Mouse (Mus musculus) heart, embryonic 11.5 days (tissue): ENCODE measurements around the gene Cacna1d. TPM values are rescaled to one million over a fixed set of nuclear protein-coding genes. Genes with fewer than 3 reads are reported as not detected.

ENCODE experiments used
- ATAC-seq: fragments of 200-750 bp; cut with Nextera tagmentation; replicated peaks from 2 replicates; pipeline ENCODE4 v1.8.0; 2017; ENCODE audit warnings: moderate library complexity; ENCODE audit not compliant: insufficient number of reproducible peaks, low FRiP score, low TSS enrichment
- H3K27ac ChIP-seq: fragments of 300-500 bp; sonication (generic); 2 replicates; pipeline ENCODE4 v1.5.1; 2014; ENCODE audit warnings: mild to moderate bottlenecking, low read depth, low read length
- H3K27me3 ChIP-seq: fragments of 300-500 bp; sonication (generic); 2 replicates; pipeline ENCODE4 v1.6.1; 2014; ENCODE audit warnings: mild to moderate bottlenecking, low read length, mixed read lengths; ENCODE audit not compliant: control insufficient read depth, insufficient read depth
- H3K36me3 ChIP-seq: fragments of 300-500 bp; sonication (generic); 2 replicates; pipeline ENCODE4 v1.6.1; 2014; ENCODE audit warnings: mild to moderate bottlenecking, low read length, moderate library complexity, mixed read lengths; ENCODE audit not compliant: control insufficient read depth, insufficient read depth
- H3K4me1 ChIP-seq: fragments of 300-500 bp; sonication (generic); 2 replicates; pipeline ENCODE4 v1.6.1; 2014; ENCODE audit warnings: low read length; ENCODE audit not compliant: control insufficient read depth, insufficient read depth
- H3K4me2 ChIP-seq: fragments of 300-500 bp; sonication (generic); 2 replicates; pipeline ENCODE4 v1.6.1; 2014; ENCODE audit warnings: mild to moderate bottlenecking, moderate library complexity
- H3K4me3 ChIP-seq: fragments of 300-500 bp; sonication (generic); 2 replicates; pipeline ENCODE4 v1.5.1; 2014; ENCODE audit warnings: low read depth, low read length
- H3K9ac ChIP-seq: fragments of 300-500 bp; sonication (generic); 2 replicates; pipeline ENCODE4 v1.6.1; 2014; ENCODE audit warnings: mild to moderate bottlenecking, low read depth, low read length, moderate library complexity
- H3K9me3 ChIP-seq: fragments of 300-500 bp; sonication (generic); replicated peaks from 2 replicates; pipeline ENCODE4 v1.6.1; 2016; ENCODE audit warnings: low read length; ENCODE audit not compliant: control insufficient read depth
- WGBS: fragments of 180-500 bp; shearing (Covaris S2); extraction: QIAGEN DNeasy Blood & Tissue Kit; methylation state at CpG from one replicate; pipeline ENCODE4 v1.1.7; 2014; ENCODE audit not compliant: insufficient replicate concordance; 5-methylcytosine and 5-hydroxymethylcytosine counted together
- polyA plus RNA-seq: library from polyadenylated mRNA; unstranded; fragments of >200 nt; fragmentation: Nextera tagmentation; extraction: Ambion mirVana; gene quantifications from 2 replicates; pipeline ENCODE4 v1.2.1, GENCODE M21; 2014

Cacna1d gene
- polyA plus RNA-seq, 1 experiment from 2014 or later, result 17.5 TPM

DNA sequence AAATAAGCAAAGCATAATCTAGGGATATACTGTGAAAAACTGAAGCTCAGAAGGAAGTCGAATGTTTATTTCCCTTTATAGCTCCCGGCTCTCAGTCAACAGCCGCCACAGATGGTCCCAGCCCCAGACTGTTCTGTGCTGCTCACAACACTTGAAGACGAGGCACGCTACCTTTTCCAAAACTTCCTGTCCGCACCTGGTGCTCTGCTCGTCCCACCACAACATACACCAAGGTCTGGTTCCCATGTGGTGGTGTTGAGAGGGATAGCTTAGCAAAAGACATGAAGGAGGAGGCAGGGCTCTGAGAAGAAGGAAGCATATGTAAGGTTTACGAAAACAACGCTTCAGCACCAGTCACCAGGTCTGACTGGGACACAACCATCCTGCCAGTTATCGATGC, 207.2 kb downstream of the Cacna1d start:
- Histone ChIP-seq H3K9ac (no peak overlapping the region), H3K4me1 (0 out of 2 replicates have a peak, but pooled peaks cover 3% of the 10 kb centered on the region), H3K36me3 (no peaks in the 10 kb centered on the region), H3K27ac (no peak overlapping the region), H3K27me3 (no peaks in the 10 kb centered on the region), H3K9me3 (no peaks in the 10 kb centered on the region), H3K4me3 (no peak overlapping the region), H3K4me2 (no peak overlapping the region)
- ATAC-seq, result no peak
- 59% methylated on average over 10 of the region's 10 CpGs for WGBS

DNA sequence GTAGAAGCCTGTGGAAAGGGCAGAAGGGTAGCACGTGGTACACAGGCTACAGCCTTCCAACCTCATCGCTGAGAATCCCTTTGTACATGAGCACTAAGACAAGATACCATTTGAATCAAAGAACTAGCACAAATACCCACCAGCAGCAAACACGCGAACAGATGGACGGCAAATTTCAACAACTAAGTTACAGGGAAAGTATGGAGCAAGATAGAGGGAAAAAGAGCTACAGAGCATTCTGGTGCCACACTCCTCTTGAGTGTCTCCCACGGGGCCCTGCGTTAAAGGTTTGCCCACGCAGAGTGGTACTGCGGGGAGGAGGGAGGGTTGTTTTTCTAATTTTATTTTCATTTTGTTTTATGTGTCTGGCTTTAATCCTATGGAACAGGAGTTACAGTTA, 215.7 kb downstream of the Cacna1d start:
- Histone ChIP-seq H3K36me3 (no peaks in the 10 kb centered on the region), H3K4me2 (no peak overlapping the region), H3K27me3 (no peaks in the 10 kb centered on the region), H3K9me3 (no peaks in the 10 kb centered on the region), H3K4me1 (no peaks in the 10 kb centered on the region), H3K4me3 (no peak overlapping the region), H3K9ac (no peak overlapping the region), H3K27ac (no peak overlapping the region)
- ATAC-seq, result no peak
- 86% methylated on average over 9 of the region's 9 CpGs for WGBS

DNA sequence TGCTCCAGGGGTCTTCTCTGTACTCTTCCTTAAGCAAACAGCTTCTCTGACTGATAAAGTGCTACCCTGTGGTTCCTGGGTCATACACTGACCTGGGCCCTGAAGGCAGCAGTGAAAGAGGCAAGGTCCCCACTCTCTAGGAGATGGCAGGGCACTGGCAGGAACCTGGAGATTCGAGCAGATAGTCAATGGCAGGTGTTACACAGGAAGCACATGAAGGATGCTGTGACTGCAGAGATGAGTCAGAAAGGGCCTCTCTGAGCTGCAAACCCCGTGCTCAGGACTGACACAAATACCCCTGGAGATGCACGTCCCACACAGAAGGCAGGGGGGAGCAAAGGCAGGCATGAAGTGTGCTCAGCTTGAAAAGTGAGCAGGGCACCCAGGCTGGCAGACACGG, 218.3 kb downstream of the Cacna1d start:
- no peak for ATAC-seq

DNA sequence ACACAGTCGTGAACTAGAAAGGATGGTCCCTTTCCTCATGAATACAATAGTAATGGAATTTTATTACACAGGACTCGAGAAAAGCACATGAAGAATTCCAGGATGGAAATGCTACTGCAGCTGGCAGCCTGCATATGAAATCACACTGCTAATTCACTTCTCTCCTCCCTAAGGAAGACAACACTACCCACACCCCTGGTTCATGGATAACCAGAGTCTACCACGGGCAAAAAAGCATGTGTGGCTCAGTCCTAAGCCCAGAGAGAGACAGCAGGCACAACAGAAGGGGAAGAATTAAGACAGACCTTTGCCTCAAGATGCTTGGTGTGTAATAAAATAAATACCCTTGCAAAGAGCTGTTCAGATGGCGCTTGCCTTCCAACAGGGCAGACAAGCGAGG, 218.7 kb downstream of the Cacna1d start:
- Histone ChIP-seq H3K4me2 (no peak overlapping the region), H3K36me3 (no peaks in the 10 kb centered on the region), H3K4me1 (no peaks in the 10 kb centered on the region), H3K9me3 (no peaks in the 10 kb centered on the region), H3K4me3 (no peak overlapping the region), H3K27ac (no peak overlapping the region), H3K9ac (no peak overlapping the region), H3K27me3 (no peaks in the 10 kb centered on the region)
- no peak for ATAC-seq
- 77% methylated on average over 5 of the region's 5 CpGs for WGBS

More for the DNA sequence above, 218.3 kb downstream of the Cacna1d start:
- Histone ChIP-seq H3K27ac (no peak overlapping the region), H3K9me3 (no peaks in the 10 kb centered on the region), H3K4me3 (no peak overlapping the region), H3K9ac (no peak overlapping the region), H3K4me2 (no peak overlapping the region), H3K4me1 (no peaks in the 10 kb centered on the region), H3K27me3 (no peaks in the 10 kb centered on the region), H3K36me3 (no peaks in the 10 kb centered on the region)
- 75% methylated on average over 4 of the region's 4 CpGs for WGBS

DNA sequence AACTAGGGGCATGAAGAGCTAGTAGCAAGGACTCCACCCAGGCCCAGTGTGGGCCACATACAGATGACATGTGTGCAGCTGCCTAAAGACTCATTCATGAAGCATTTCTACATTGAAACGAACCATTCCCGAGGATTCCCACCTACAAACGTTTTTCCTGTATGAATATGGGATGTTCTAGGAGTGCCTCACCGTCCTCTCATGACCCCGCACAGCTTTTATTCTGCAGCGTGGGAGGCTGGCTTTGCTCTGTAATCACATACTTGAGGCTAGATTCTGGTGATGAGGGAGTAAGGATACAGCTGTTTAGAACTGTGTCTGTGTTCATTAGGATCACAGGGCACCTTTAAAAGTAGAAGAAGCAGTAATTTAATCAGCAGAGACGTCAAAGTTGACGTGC, 219.4 kb downstream of the Cacna1d start:
- Histone ChIP-seq H3K9ac (no peak overlapping the region), H3K4me2 (no peak overlapping the region), H3K27ac (no peak overlapping the region), H3K9me3 (no peaks in the 10 kb centered on the region), H3K27me3 (no peaks in the 10 kb centered on the region), H3K4me1 (no peaks in the 10 kb centered on the region), H3K36me3 (no peaks in the 10 kb centered on the region), H3K4me3 (no peak overlapping the region)
- ATAC-seq, result no peak
- WGBS, result 72% methylated on average over 8 of the region's 8 CpGs

DNA sequence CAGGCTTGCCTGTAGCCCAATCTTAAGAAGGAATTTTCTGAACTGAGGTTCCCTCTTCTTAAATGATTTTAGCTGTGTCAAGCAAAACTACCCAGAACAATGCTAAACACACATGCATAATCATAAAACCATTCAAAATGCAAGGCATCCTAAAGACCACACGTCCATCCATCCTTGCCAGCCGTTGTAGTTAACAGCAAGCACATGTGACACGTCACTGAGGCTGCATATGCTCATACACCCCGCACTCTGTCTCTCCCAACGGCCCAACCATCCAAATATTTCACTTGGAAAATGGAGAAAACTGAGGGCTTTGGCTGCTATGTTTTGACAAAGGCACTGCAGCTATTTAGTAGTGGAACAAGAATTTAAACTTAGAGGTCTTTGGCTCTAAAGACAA, 220.9 kb downstream of the Cacna1d start:
- Histone ChIP-seq H3K36me3 (no peaks in the 10 kb centered on the region), H3K4me2 (no peak overlapping the region), H3K9me3 (no peaks in the 10 kb centered on the region), H3K9ac (no peak overlapping the region), H3K4me3 (no peak overlapping the region), H3K4me1 (no peaks in the 10 kb centered on the region), H3K27me3 (no peaks in the 10 kb centered on the region), H3K27ac (no peak overlapping the region)
- no peak for ATAC-seq
- 81% methylated on average over 5 of the region's 5 CpGs for WGBS

DNA sequence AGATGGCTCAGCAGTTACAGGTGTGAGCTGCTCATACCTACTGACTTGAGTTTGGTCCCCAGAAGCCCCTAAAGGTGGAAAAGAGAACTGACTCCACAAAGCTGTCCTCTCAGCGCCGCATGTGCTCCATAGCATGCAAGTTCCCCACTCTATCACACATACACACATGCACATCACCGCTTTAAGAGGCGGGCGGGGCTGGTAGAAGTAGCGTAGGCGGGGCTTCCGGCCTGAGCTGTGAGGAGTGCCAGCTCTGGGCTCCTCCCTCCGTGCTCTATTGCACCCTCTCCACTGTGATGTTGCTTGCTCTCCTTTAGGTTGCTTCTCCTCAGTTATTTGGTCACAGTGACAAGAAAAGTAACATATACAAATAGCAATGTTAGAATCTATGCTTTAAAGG, 225.5 kb downstream of the Cacna1d start:
- H3K27ac ChIP-seq, result no peak overlapping the region
- no peak overlapping the region for H3K4me3 ChIP-seq
- 69% methylated on average over 9 of the region's 9 CpGs for WGBS
- peaks cover 6% of the 10 kb centered on the region for H3K4me1 ChIP-seq
- no peak overlapping the region for H3K9ac ChIP-seq
- ATAC-seq, result no peak
- H3K27me3 ChIP-seq, result no peaks in the 10 kb centered on the region
- H3K9me3 ChIP-seq, result no peaks in the 10 kb centered on the region
- no peaks in the 10 kb centered on the region for H3K36me3 ChIP-seq
- no peak overlapping the region for H3K4me2 ChIP-seq

DNA sequence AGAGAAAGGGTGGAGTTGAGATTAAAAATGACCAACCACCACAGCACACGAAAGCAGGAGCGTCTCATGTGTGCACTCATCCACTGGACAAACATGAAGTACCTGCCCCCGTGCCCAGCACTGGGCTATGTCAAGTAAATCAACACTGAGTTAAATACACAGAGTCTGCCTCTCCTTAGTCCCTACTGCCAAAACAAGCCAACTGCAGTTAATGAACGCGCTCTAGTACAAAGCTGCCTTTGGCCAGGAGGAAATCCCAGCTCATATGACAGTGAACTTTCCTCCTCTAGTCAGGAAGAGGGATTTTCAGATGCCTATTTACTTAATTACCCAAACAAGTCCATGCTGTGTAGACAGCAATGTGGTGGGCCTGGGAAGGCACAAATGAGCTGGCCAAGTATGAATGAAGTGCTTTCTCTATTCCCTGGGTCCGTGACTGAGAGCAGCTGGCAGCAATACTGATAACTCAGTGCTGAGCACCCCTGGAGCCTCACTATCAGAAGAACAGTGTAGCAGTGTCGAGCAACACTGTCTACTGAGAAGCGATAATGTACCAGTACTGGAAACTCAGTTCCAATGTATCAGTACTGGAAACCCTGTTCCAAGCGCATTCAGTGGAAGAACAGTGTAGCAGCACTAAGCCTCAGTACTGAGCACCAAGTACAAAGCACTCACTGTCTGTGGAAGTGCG, 229.5 kb downstream of the Cacna1d start:
- Histone ChIP-seq H3K27me3 (no peaks in the 10 kb centered on the region), H3K9me3 (no peaks in the 10 kb centered on the region), H3K9ac (no peak overlapping the region), H3K4me2 (no peak overlapping the region), H3K36me3 (no peaks in the 10 kb centered on the region), H3K4me1 (peaks cover 22% of the 10 kb centered on the region), H3K27ac (no peak overlapping the region), H3K4me3 (no peak overlapping the region)
- ATAC-seq, result no peak
- WGBS, result 60% methylated on average over 10 of the region's 10 CpGs

DNA sequence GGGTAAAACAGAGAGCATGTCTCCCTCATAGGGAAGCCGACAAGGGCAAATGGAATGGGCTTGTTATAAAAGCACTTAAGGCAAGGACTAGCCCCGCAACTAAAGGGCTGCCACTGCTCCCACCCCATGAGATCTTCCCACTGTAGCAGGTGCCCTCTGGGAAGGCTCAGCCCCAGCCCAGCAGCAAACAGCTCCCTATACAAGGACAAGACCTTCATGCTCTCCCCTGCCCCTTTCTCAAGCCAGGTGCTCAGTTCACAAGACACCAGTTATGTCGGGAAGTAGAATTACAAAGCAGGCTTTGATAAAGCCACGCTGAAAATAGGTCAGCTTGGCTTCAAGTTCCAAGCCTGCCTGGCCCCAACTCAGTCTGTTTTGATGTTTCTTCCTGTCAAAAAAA, 233.6 kb downstream of the Cacna1d start:
- no peak overlapping the region for H3K9ac ChIP-seq
- ATAC-seq, result no peak
- H3K36me3 ChIP-seq, result no peaks in the 10 kb centered on the region
- no peak overlapping the region for H3K4me3 ChIP-seq
- no peak overlapping the region for H3K4me2 ChIP-seq
- 39% methylated on average over 4 of the region's 4 CpGs for WGBS
- H3K27ac ChIP-seq, result no peak overlapping the region
- H3K4me1 ChIP-seq, result peaks cover 35% of the 10 kb centered on the region
- H3K9me3 ChIP-seq, result no peaks in the 10 kb centered on the region
- no peaks in the 10 kb centered on the region for H3K27me3 ChIP-seq
